ENCODE assay signal across 8 mouse cellular contexts in the genomic region with DNA sequence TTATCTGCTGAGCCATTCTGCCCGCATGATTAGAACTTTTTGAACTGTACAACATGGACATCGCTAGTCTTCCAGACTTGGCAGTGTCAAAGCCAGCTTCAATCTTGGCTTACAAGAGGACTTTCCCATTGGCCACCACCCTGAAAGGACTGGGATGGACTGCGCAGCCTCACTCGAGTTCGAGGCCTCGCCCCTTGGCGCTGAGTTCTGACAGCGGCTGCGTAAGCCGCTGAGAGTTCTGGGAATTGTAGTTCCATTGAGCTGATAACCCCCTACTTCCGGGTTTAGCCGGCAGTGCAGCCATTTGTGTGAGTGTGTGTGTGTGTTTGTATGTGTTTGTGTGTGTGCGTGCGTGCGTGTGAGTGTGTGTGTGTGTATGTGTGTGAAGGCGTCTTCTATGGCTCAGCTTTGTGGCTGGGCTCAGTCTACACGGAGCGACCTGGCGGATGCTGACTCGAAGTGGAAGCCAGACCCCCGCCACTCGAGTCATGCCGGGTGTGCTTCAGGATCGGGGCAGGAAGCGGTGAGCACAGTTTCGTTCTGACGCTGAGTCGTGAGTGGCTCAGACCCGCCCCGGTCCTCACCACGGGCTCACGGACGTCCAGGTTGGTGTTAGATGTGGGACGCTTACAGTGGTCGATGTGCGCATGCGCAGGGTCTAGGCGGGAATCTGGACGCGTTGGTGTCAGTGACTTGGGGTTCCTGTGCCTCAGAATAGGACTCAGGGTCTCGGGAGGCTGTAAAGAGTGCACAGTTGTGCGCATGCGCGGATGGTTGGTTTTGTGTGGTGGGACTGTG. TPM values are rescaled to one million over a fixed set of nuclear protein-coding genes. Genes with fewer than 3 reads are reported as not detected.
DNase-seq lines count a peak whose midpoint lies in the region; ATAC-seq and TF ChIP-seq lines count a peak whose summit lies in the region.

Gene Zfp180, plus strand, starts transcription at position 291 of the 798 bp plus-strand sequence.

- 0 out of 2 replicates have a peak, but pooled peaks cover 4% of the 10 kb centered on the region for H3K9me3 ChIP-seq in embryonic facial prominence, embryonic 15.5 days (replicated peaks)
- H3K9me3 ChIP-seq in limb, embryonic 14.5 days (ENCODE audit: control insufficient read depth, low read length): peaks cover 4% of the 10 kb centered on the region; the same call in 1 of the 2 replicates
- 0 out of 2 replicates have a peak, but pooled peaks cover 5% of the 10 kb centered on the region for H3K9me3 ChIP-seq in midbrain, postnatal 0 days (ENCODE audit: low read length)

- peak within 1 kb of the TSS; percentile 77 for H3K4me2 ChIP-seq in embryonic facial prominence, embryonic 15.5 days (replicated peaks)
- H3K4me2 ChIP-seq in limb, embryonic 14.5 days (replicated peaks; ENCODE audit: low read depth, low read length, severe bottlenecking): peak within 1 kb of the TSS; percentile 87
- H3K4me2 ChIP-seq in midbrain, postnatal 0 days (ENCODE audit: low read depth, low read length, poor library complexity, severe bottlenecking): peak within 1 kb of the TSS; percentile 87

- 12% methylated on average over 44 of the region's 44 CpGs for WGBS in bone marrow, adult 2 months
- WGBS in embryonic facial prominence, embryonic 15.5 days: 21% methylated on average over 44 of the region's 44 CpGs
- WGBS in limb, embryonic 14.5 days: 23% methylated on average over 44 of the region's 44 CpGs
- WGBS in midbrain, postnatal 0 days: 16% methylated on average over 44 of the region's 44 CpGs

- H3K4me1 ChIP-seq in bone marrow, adult 2 months (ENCODE audit: control insufficient read depth, insufficient read depth, low read length): no peaks in the 10 kb centered on the region; the same call in 1 of the 2 replicates
- H3K4me1 ChIP-seq in embryonic facial prominence, embryonic 15.5 days: peaks cover 23% of the 10 kb centered on the region
- H3K4me1 ChIP-seq in limb, embryonic 14.5 days (ENCODE audit: control insufficient read depth, insufficient read depth, low read length): peaks cover 9% of the 10 kb centered on the region
- peaks cover 9% of the 10 kb centered on the region for H3K4me1 ChIP-seq in midbrain, postnatal 0 days (ENCODE audit: insufficient read depth, low read length)

- peaks cover 14% of the 10 kb centered on the region for H3K36me3 ChIP-seq in embryonic facial prominence, embryonic 15.5 days
- H3K36me3 ChIP-seq in limb, embryonic 14.5 days (ENCODE audit: control insufficient read depth, insufficient read depth, low read length): peaks cover 10% of the 10 kb centered on the region
- no peaks in the 10 kb centered on the region; the same call in 1 of the 2 replicates for H3K36me3 ChIP-seq in midbrain, postnatal 0 days (ENCODE audit: insufficient read depth, low read length)

- H3K4me3 ChIP-seq in bone marrow, adult 2 months (replicated peaks; ENCODE audit: control insufficient read depth, low read depth, low read length): peak within 1 kb of the TSS; percentile 85
- H3K4me3 ChIP-seq in embryonic facial prominence, embryonic 15.5 days (replicated peaks): peak within 1 kb of the TSS; percentile 54
- H3K4me3 ChIP-seq in limb, embryonic 14.5 days (replicated peaks; ENCODE audit: low read length): peak within 1 kb of the TSS; percentile 67
- H3K4me3 ChIP-seq in midbrain, postnatal 0 days (ENCODE audit: low read depth, low read length): peak within 1 kb of the TSS; percentile 76

- peak within 1 kb of the TSS; percentile 78 for H3K27ac ChIP-seq in bone marrow, adult 2 months (ENCODE audit: control insufficient read depth, insufficient read depth, low read depth, low read length, poor library complexity)
- H3K27ac ChIP-seq in embryonic facial prominence, embryonic 15.5 days (replicated peaks): peak within 1 kb of the TSS; percentile 75
- peak within 1 kb of the TSS; percentile 83 for H3K27ac ChIP-seq in limb, embryonic 14.5 days (replicated peaks; ENCODE audit: low read depth, low read length)
- H3K27ac ChIP-seq in midbrain, postnatal 0 days (ENCODE audit: low read depth, low read length): peak within 1 kb of the TSS; percentile 73; the same call in 1 of the 2 replicates

- ATAC-seq in embryonic facial prominence, embryonic 15.5 days (ENCODE audit: insufficient number of reproducible peaks, low FRiP score, low TSS enrichment, low read depth): peak; percentile 98
- peak; percentile 99 for ATAC-seq in limb, embryonic 14.5 days (ENCODE audit: low FRiP score, low read depth)
- ATAC-seq in midbrain, postnatal 0 days (ENCODE audit: low FRiP score): peak; percentile 99

- H3K9ac ChIP-seq in embryonic facial prominence, embryonic 15.5 days: peak within 1 kb of the TSS; percentile 39
- peak within 1 kb of the TSS; percentile 64 for H3K9ac ChIP-seq in limb, embryonic 14.5 days (ENCODE audit: low read depth, low read length, severe bottlenecking)
- H3K9ac ChIP-seq in midbrain, postnatal 0 days (replicated peaks; ENCODE audit: low read length, poor library complexity, severe bottlenecking): peak within 1 kb of the TSS; percentile 68

- TF ChIP-seq POLR2A in bone marrow, adult 2 months (IDR thresholded peaks at IDR 0.05; ENCODE audit: borderline replicate concordance, control insufficient read depth, low read depth, low read length): peak; percentile 54; the same call in 1 of the 2 replicates
- TF ChIP-seq POLR2A in limb, embryonic 14.5 days (IDR thresholded peaks at IDR 0.05; ENCODE audit: borderline replicate concordance, extremely low read depth, insufficient read depth, insufficient read length): peak; percentile 31; the same call in 1 of the 2 replicates

- H3K27me3 ChIP-seq in embryonic facial prominence, embryonic 15.5 days: no peaks in the 10 kb centered on the region
- no peaks in the 10 kb centered on the region for H3K27me3 ChIP-seq in limb, embryonic 14.5 days (ENCODE audit: control insufficient read depth, insufficient read depth, low read length)
- no peaks in the 10 kb centered on the region for H3K27me3 ChIP-seq in midbrain, postnatal 0 days (ENCODE audit: insufficient read depth, low read length)

- 0 out of 2 replicates have a peak, but pooled peaks have one; percentile 0 for TF ChIP-seq CTCF in bone marrow, adult 2 months (IDR thresholded peaks at IDR 0.05; ENCODE audit: control insufficient read depth, insufficient read depth, low read length)
- TF ChIP-seq CTCF in midbrain, postnatal 0 days (IDR thresholded peaks at IDR 0.05): peak; percentile 20; the same call in 1 of the 2 replicates

- peak; percentile 98 for DNase-seq in 416B (ENCODE audit: low read depth)
- DNase-seq in heart, adult 8-10 months (ENCODE audit: low spot score): peak; percentile 98
- DNase-seq in kidney, adult 9 months: peak; percentile 99
- peak; percentile 99 for DNase-seq in limb, embryonic 14.5 days (ENCODE audit: low spot score)
- peak; percentile 100 for DNase-seq in midbrain, postnatal 0 days (ENCODE audit: low spot score)
- DNase-seq in spleen, postnatal 14 days (ENCODE audit: low spot score in 2 of 2): peak; percentile 77 to 87

RNA-seq across cellular contexts. Expression of gene Zfp180, which starts in this region (rescaled TPM):
- polyA plus RNA-seq in bone marrow, adult 2 months (2011; ENCODE audit: insufficient read depth, insufficient read length, low replicate concordance, missing spikeins): 7.9 and 12.7 TPM in 2 replicates
- polyA plus RNA-seq in embryonic facial prominence, embryonic 15.5 days (2015; fragmentation: Nextera tagmentation; extraction: Ambion mirVana): 19.4 and 20.3 TPM in 2 replicates
- total RNA-seq in heart, adult 8-10 months (2022): 10 to 100 TPM; 12.7 to 16.9 (median 16.1) TPM
- 24.0 and 24.4 TPM in 2 replicates for polyA plus RNA-seq in limb, embryonic 14.5 days (2012; rRNA removed)
- polyA plus RNA-seq in limb, embryonic 14.5 days (2014; fragmentation: Nextera tagmentation; extraction: Ambion mirVana): 19.6 and 21.9 TPM in 2 replicates
- 32.7 and 41.2 TPM in 2 replicates for total RNA-seq in midbrain, postnatal 0 days (2014; rRNA removed)
- 24.8 and 25.1 TPM in 2 replicates for polyA plus RNA-seq in midbrain, postnatal 0 days (2015; fragmentation: Nextera tagmentation; extraction: Ambion mirVana)

Comparison
In these comparisons a context has a peak if more than half of its experiments do, and no peak if none do; other contexts are left out.
1. Peak in every context shown above with its lines: DNase-seq, ATAC-seq, H3K4me3 ChIP-seq and H3K27ac ChIP-seq.